Mouse (Mus musculus) kidney, postnatal 0 days (tissue): ENCODE data around the gene Iqschfp. TPM values are rescaled to one million over a fixed set of nuclear protein-coding genes. Genes with fewer than 3 reads are reported as not detected.

Experiments used
- ATAC-seq: fragments of 200-750 bp; cut with Nextera tagmentation; replicated peaks from 2 replicates; pipeline ENCODE4 v1.8.0; 2017; ENCODE audit warnings: low read depth, moderate number of reproducible peaks, moderate TSS enrichment, moderate library complexity; ENCODE audit not compliant: low FRiP score
- DNase-seq: peaks from one replicate; pipeline ENCODE4 v3.0.0-alpha.2; 2016; ENCODE audit warnings: low spot score
- H3K27ac ChIP-seq: fragments of 300-500 bp; sonication (generic); 2 replicates; pipeline ENCODE4 v1.5.1; 2014; ENCODE audit warnings: mild to moderate bottlenecking
- H3K27me3 ChIP-seq: fragments of 300-500 bp; sonication (generic); 2 replicates; pipeline ENCODE4 v1.6.1; 2014; ENCODE audit warnings: low read length, mixed read lengths; ENCODE audit not compliant: insufficient read depth
- H3K36me3 ChIP-seq: fragments of 300-500 bp; sonication (generic); 2 replicates; pipeline ENCODE4 v1.6.1; 2014; ENCODE audit warnings: low read length, mixed read lengths; ENCODE audit not compliant: insufficient read depth
- H3K4me1 ChIP-seq: fragments of 300-500 bp; sonication (generic); replicated peaks from 2 replicates; pipeline ENCODE4 v1.6.1; 2014; ENCODE audit warnings: antibody characterized with exemption, low read length, mixed read lengths; ENCODE audit not compliant: insufficient read depth
- H3K4me2 ChIP-seq: fragments of 300-500 bp; sonication (generic); 2 replicates; pipeline ENCODE4 v1.6.1; 2014; ENCODE audit warnings: mild to moderate bottlenecking, low read length, moderate library complexity, mixed read lengths
- H3K4me3 ChIP-seq: fragments of 300-500 bp; sonication (generic); replicated peaks from 2 replicates; pipeline ENCODE4 v1.5.1; 2014; ENCODE audit warnings: low read depth, low read length
- H3K9ac ChIP-seq: fragments of 300-500 bp; sonication (generic); 2 replicates; pipeline ENCODE4 v1.6.1; 2014; ENCODE audit warnings: low read depth, low read length
- H3K9me3 ChIP-seq: fragments of 300-500 bp; sonication (generic); replicated peaks from 2 replicates; pipeline ENCODE4 v1.6.1; 2016; ENCODE audit warnings: low read length, inconsistent platforms, mixed read lengths
- CTCF ChIP-seq: IDR thresholded peaks from 2 replicates; pipeline ENCODE4 v1.5.1; 2016; ENCODE audit warnings: antibody characterized with exemption, low read depth, mild to moderate bottlenecking, moderate library complexity
- WGBS: fragments of 180-500 bp; shearing (Covaris S2); extraction: QIAGEN DNeasy Blood & Tissue Kit; methylation state at CpG from one replicate; pipeline ENCODE4 v1.1.7; 2014; 5-methylcytosine and 5-hydroxymethylcytosine counted together
- polyA plus RNA-seq: library from polyadenylated mRNA; unstranded; fragments of >200 nt; fragmentation: Nextera tagmentation; extraction: Ambion mirVana; gene quantifications from 2 replicates; pipeline ENCODE4 v1.2.1, GENCODE M21; 2015

Iqschfp gene
- polyA plus RNA-seq, 1 experiment from 2014 or later: 0.05 TPM

GRCm38 (mm10) chr3:68479266-68479665 is 587.2 kb downstream of the Iqschfp start:
- Histone ChIP-seq H3K27me3 (no peaks in the 10 kb centered on the region), H3K27ac (no peak overlapping the region), H3K4me2 (no peak overlapping the region), H3K9ac (no peak overlapping the region), H3K4me1 (no peaks in the 10 kb centered on the region), H3K9me3 (no peaks in the 10 kb centered on the region), H3K36me3 (no peaks in the 10 kb centered on the region), H3K4me3 (no peak overlapping the region)
- TF ChIP-seq CTCF: no peak
- 89% methylated on average over 6 of the region's 6 CpGs for WGBS
- ATAC-seq (no peak), DNase-seq (no peak)

- Histone ChIP-seq H3K9me3 (no peaks in the 10 kb centered on the region), H3K36me3 (no peaks in the 10 kb centered on the region), H3K9ac (no peak overlapping the region), H3K4me1 (no peaks in the 10 kb centered on the region), H3K4me3 (no peak overlapping the region), H3K4me2 (no peak overlapping the region), H3K27me3 (no peaks in the 10 kb centered on the region), H3K27ac (no peak overlapping the region)
- ATAC-seq (no peak), DNase-seq (no peak)
- WGBS: 89% methylated on average over 3 of the region's 3 CpGs
- no peak for TF ChIP-seq CTCF
Measured at GRCm38 (mm10) chr3:68483517-68483916, 591.5 kb downstream of the Iqschfp start.

- Histone ChIP-seq H3K4me1 (no peaks in the 10 kb centered on the region), H3K4me2 (no peak overlapping the region), H3K36me3 (no peaks in the 10 kb centered on the region), H3K27me3 (no peaks in the 10 kb centered on the region), H3K27ac (no peak overlapping the region), H3K9me3 (no peaks in the 10 kb centered on the region), H3K9ac (no peak overlapping the region), H3K4me3 (no peak overlapping the region)
- WGBS: 86% methylated on average over 9 of the region's 9 CpGs
- DNase-seq (no peak), ATAC-seq (no peak)
- TF ChIP-seq CTCF: no peak
Measured at GRCm38 (mm10) chr3:68484021-68484420, 592.0 kb downstream of the Iqschfp start.

GRCm38 (mm10) chr3:68484561-68484960 is 592.5 kb downstream of the Iqschfp start:
- Histone ChIP-seq H3K4me2 (no peak overlapping the region), H3K9me3 (no peaks in the 10 kb centered on the region), H3K9ac (no peak overlapping the region), H3K36me3 (no peaks in the 10 kb centered on the region), H3K4me3 (no peak overlapping the region), H3K27ac (no peak overlapping the region), H3K4me1 (no peaks in the 10 kb centered on the region), H3K27me3 (no peaks in the 10 kb centered on the region)
- DNase-seq (no peak), ATAC-seq (no peak)
- TF ChIP-seq CTCF: no peak
- 75% methylated on average over 4 of the region's 4 CpGs for WGBS

DNA sequence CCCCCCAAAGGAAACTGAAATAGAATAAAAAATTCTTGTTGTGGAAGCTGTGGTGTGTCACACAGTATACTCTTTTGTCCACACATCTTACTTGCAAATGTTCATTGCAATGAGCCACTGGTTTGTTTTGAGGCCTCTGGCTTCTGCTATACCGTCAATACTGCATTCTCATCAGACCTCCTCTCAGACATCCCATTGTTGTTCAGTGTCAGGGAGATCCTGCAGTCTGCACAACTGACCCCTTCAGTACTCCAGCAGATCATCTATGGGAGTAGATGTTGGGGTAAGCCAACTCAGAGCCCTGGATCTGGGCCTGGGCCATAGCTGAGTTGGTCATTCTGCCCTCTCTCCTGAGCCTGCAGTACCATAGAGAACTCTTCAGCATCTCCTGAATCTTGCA is 595.6 kb downstream of the Iqschfp start:
- no peak for ATAC-seq

GRCm38 (mm10) chr3:68488316-68488715 is 596.3 kb downstream of the Iqschfp start:
- DNase-seq: no peak
- ATAC-seq: no peak
- Histone ChIP-seq H3K4me2 (no peak overlapping the region), H3K36me3 (no peaks in the 10 kb centered on the region), H3K27me3 (no peaks in the 10 kb centered on the region), H3K4me1 (peaks cover 7% of the 10 kb centered on the region; the same call in 1 of the 2 replicates), H3K27ac (no peak overlapping the region), H3K9ac (no peak overlapping the region), H3K4me3 (no peak overlapping the region), H3K9me3 (no peaks in the 10 kb centered on the region)
- TF ChIP-seq CTCF: no peak
- 41% methylated on average over 5 of the region's 5 CpGs for WGBS

More for the DNA sequence above, 595.6 kb downstream of the Iqschfp start:
- WGBS: 69% methylated on average over 1 of the region's 1 CpGs
- Histone ChIP-seq H3K4me3 (no peak overlapping the region), H3K36me3 (no peaks in the 10 kb centered on the region), H3K9ac (no peak overlapping the region), H3K4me2 (no peak overlapping the region), H3K27me3 (no peaks in the 10 kb centered on the region), H3K9me3 (no peaks in the 10 kb centered on the region), H3K27ac (no peak overlapping the region), H3K4me1 (peaks cover 6% of the 10 kb centered on the region; the same call in 1 of the 2 replicates)
- TF ChIP-seq CTCF: no peak
- no peak for DNase-seq

DNA sequence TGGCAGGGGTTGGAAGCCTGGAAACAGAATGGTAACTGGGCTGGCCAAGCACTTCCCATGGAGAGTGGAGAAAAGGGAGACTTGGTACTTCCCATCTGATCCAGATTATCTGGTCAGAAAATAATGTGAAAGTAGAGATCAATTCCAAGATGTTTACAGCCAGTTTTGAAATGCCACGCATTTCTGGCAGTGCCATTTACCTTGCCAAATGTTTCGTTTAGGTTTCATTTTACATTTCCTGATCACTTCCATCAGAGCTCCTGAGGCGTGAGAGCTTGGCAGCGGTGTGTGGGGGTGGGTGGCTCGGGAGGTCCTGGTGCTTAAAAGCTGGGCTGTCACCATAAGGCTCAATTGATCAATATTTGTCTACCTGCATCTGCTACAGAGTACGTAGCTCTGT is 599.5 kb downstream of the Iqschfp start:
- no peak overlapping the region for H3K4me2 ChIP-seq
- DNase-seq (no peak), ATAC-seq (no peak)
- no peaks in the 10 kb centered on the region for H3K27me3 ChIP-seq
- no peak overlapping the region for H3K9ac ChIP-seq
- H3K36me3 ChIP-seq: no peaks in the 10 kb centered on the region
- peaks cover 7% of the 10 kb centered on the region for H3K4me1 ChIP-seq
- H3K9me3 ChIP-seq: no peaks in the 10 kb centered on the region
- 51% methylated on average over 6 of the region's 6 CpGs for WGBS
- peak overlapping the region; percentile 97; the same call in 1 of the 2 replicates for H3K27ac ChIP-seq
- H3K4me3 ChIP-seq: no peak overlapping the region
- no peak for TF ChIP-seq CTCF
